Mouse (Mus musculus): Measurements from ENCODE around the gene Lrr1. TPM values are rescaled to one million over a fixed set of nuclear protein-coding genes. Genes with fewer than 3 reads are reported as not detected.
A peak's percentile ranks its signal among the peaks of the same experiment; 100 is the strongest.

Gene Lrr1
- polyA plus RNA-seq, 1 experiment from 2014 or later, result 5.5 TPM

DNA sequence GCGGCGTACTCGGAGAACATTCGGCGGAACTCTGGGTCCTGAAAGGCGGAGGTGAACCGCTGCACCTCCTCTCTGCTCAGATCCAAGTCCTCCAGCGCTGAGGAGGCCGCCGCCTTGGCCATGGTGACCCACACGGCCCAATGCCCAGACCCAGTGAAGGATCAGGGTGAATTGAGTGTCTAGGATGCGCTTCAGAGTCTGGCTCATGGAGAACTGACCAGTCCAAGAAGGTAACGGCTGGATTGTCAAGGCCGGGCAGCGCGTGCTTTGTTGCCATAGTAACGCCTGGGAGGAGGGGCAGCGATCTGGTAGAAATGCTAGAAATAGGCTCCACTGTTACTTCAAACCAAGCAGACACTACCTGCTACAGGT lies 29.5 kb downstream of the Lrr1 start, which contains the start of gene Dnaaf2:
TSS of gene Dnaaf2 (minus strand) at position 266 of the 372 bp plus-strand sequence.
- peak within 1 kb of the TSS; percentile 96 for H3K4me3 ChIP-seq (ENCODE audit: low read depth, low read length)
- TF ChIP-seq CTCF (IDR thresholded peaks at IDR 0.05; ENCODE audit: low read depth), result no peak
- H3K4me1 ChIP-seq (replicated peaks; ENCODE audit: control insufficient read depth, insufficient read depth, low read length), result no peaks in the 10 kb centered on the region; the same call in 1 of the 2 replicates
- H3K9ac ChIP-seq (ENCODE audit: low read depth, low read length), result peak within 1 kb of the TSS; percentile 83
- H3K36me3 ChIP-seq (ENCODE audit: control insufficient read depth, insufficient read depth), result peaks cover 15% of the 10 kb centered on the region; the same call in 1 of the 2 replicates
- H3K9me3 ChIP-seq (ENCODE audit: control insufficient read depth), result no peaks in the 10 kb centered on the region
- H3K4me2 ChIP-seq (replicated peaks; ENCODE audit: low read depth), result peak within 1 kb of the TSS; percentile 93
- H3K27me3 ChIP-seq (replicated peaks; ENCODE audit: control insufficient read depth, insufficient read depth, low read length), result no peaks in the 10 kb centered on the region
- peak; percentile 31; the same call in 1 of the 2 replicates for ATAC-seq
- WGBS, result 1% methylated on average over 18 of the region's 18 CpGs
- H3K27ac ChIP-seq (ENCODE audit: low read depth, low read length), result peak within 1 kb of the TSS; percentile 89

DNA sequence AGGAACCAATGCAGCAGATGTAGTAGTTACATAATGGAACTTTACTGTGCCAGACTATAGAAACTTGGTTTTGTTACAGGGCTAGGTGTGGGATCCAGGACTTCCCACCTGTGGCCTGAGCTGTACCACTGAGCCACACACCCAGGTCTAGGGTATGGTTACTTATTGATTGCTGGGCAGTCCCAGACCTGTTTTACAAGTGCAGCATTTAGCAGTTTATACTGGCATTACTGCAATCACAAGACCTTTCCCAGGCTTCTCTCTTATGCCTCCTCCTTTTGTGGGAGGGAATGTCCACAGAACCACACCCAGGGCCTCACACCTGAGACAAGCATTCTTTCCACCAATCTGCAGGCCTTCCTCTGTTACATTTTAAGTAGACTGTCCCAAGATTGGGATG lies 30.4 kb downstream of the Lrr1 start:
- Histone ChIP-seq H3K4me1 (replicated peaks; ENCODE audit: control insufficient read depth, insufficient read depth, low read length) (no peaks in the 10 kb centered on the region; the same call in 1 of the 2 replicates), H3K36me3 (ENCODE audit: control insufficient read depth, insufficient read depth) (peaks cover 15% of the 10 kb centered on the region; the same call in 1 of the 2 replicates), H3K9me3 (ENCODE audit: control insufficient read depth) (no peaks in the 10 kb centered on the region), H3K4me3 (ENCODE audit: low read depth, low read length) (0 out of 2 replicates have a peak overlapping the region, but pooled peaks have one; percentile 96), H3K27me3 (replicated peaks; ENCODE audit: control insufficient read depth, insufficient read depth, low read length) (no peaks in the 10 kb centered on the region), H3K9ac (ENCODE audit: low read depth, low read length) (no peak overlapping the region), H3K27ac (ENCODE audit: low read depth, low read length) (no peak overlapping the region), H3K4me2 (replicated peaks; ENCODE audit: low read depth) (peak overlapping the region; percentile 93; the same call in 1 of the 2 replicates)
- ATAC-seq, result peak; percentile 61
- no peak for TF ChIP-seq CTCF (IDR thresholded peaks at IDR 0.05; ENCODE audit: low read depth)

DNA sequence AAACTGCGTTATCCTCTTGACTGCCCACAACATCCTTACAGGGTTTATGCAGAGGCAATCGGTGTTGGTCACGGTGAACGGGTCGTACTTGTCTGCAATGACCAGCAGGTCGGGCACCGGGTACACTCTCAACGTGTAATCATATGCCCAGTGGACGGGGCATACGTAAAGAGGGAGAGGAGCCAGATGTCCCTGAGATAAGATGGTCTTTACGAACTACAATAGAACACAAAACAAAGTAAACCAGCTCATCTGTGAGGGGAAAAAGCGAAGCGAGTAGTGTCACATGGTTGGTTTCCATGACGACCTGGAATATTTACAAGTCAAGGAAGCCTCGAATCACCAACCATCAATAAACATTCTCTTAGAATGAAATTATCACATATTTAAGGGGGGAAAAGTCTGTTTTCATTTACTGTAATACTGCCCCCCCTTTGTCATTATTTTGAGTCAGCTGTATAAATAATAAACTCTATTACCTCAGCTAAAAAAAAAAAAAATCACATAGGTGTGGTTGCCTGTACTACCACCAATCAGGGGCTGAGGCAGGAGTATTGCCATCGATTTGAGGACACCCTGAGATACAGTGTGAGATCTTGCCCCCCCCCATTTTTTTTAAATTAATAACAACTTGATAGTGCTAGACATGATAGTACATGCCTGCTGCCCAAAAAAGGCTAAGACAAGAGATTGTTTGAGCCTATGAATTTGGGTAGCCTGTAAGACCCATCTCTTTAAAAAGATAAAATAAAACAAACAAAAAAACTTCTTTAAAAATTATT lies 35.6 kb downstream of the Lrr1 start, which contains the start of gene Gm49384:
TSS of gene Gm49384 (minus strand) at position 216 of the 782 bp plus-strand sequence.
- Histone ChIP-seq H3K27ac (ENCODE audit: low read depth, low read length) (no peak within 1 kb of the TSS), H3K27me3 (replicated peaks; ENCODE audit: control insufficient read depth, insufficient read depth, low read length) (no peaks in the 10 kb centered on the region), H3K4me2 (replicated peaks; ENCODE audit: low read depth) (no peak within 1 kb of the TSS), H3K9me3 (ENCODE audit: control insufficient read depth) (no peaks in the 10 kb centered on the region), H3K9ac (ENCODE audit: low read depth, low read length) (no peak within 1 kb of the TSS), H3K4me3 (ENCODE audit: low read depth, low read length) (no peak within 1 kb of the TSS), H3K4me1 (replicated peaks; ENCODE audit: control insufficient read depth, insufficient read depth, low read length) (no peaks in the 10 kb centered on the region), H3K36me3 (ENCODE audit: control insufficient read depth, insufficient read depth) (peaks cover 20% of the 10 kb centered on the region; the same call in 1 of the 2 replicates)
- no peak for ATAC-seq
- TF ChIP-seq CTCF (IDR thresholded peaks at IDR 0.05; ENCODE audit: low read depth), result no peak
- WGBS, result 73% methylated on average over 16 of the region's 16 CpGs

DNA sequence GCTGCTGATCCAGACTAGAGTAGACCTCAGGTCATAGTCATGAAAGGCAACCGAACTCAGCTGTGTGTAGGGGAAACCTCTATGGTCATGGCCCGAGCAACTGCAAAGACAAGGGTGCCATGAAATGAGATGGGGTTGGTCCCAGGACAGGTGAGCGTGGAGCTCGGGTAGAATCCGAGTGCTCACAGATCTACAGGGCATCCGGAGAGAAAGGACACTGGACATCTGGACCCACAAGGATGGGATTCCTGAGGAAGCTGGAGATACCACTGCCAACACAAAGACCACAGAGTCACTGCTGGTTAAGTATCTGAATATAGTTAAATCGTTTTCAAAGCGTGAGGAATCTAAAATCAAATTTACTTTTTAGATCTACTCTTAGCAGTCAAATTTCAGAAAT lies 38.8 kb downstream of the Lrr1 start:
- H3K27me3 ChIP-seq (replicated peaks; ENCODE audit: control insufficient read depth, insufficient read depth, low read length), result no peaks in the 10 kb centered on the region
- H3K9ac ChIP-seq (ENCODE audit: low read depth, low read length), result no peak overlapping the region
- no peak for TF ChIP-seq CTCF (IDR thresholded peaks at IDR 0.05; ENCODE audit: low read depth)
- no peaks in the 10 kb centered on the region for H3K9me3 ChIP-seq (ENCODE audit: control insufficient read depth)
- H3K4me2 ChIP-seq (replicated peaks; ENCODE audit: low read depth), result no peak overlapping the region
- no peaks in the 10 kb centered on the region for H3K4me1 ChIP-seq (replicated peaks; ENCODE audit: control insufficient read depth, insufficient read depth, low read length)
- no peak overlapping the region for H3K4me3 ChIP-seq (ENCODE audit: low read depth, low read length)
- WGBS, result 95% methylated on average over 8 of the region's 8 CpGs
- ATAC-seq, result no peak
- H3K27ac ChIP-seq (ENCODE audit: low read depth, low read length), result no peak overlapping the region
- peaks cover 6% of the 10 kb centered on the region; the same call in 1 of the 2 replicates for H3K36me3 ChIP-seq (ENCODE audit: control insufficient read depth, insufficient read depth)

DNA sequence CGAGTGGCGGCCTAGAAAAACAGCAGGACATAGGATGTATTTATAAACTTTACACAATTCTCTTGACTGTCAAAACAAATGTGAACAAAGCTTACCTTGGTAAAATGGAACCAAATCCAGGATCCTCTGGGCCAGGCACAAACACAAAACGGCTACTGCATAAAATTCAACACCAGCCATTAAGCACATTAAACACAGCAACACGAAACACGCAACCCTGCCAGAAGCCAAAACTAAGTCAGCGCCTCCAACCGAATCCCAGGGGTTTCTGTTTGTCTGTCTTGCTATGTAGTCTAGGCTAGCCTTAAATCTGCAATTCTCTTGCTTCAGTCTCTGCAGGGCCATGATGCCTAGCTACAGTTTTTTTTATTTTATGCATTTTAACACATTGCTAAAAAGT lies 39.3 kb downstream of the Lrr1 start:
- H3K9ac ChIP-seq (ENCODE audit: low read depth, low read length), result no peak overlapping the region
- TF ChIP-seq CTCF (IDR thresholded peaks at IDR 0.05; ENCODE audit: low read depth), result no peak
- peaks cover 5% of the 10 kb centered on the region; the same call in 1 of the 2 replicates for H3K36me3 ChIP-seq (ENCODE audit: control insufficient read depth, insufficient read depth)
- no peak for ATAC-seq
- H3K4me2 ChIP-seq (replicated peaks; ENCODE audit: low read depth), result no peak overlapping the region
- H3K4me3 ChIP-seq (ENCODE audit: low read depth, low read length), result no peak overlapping the region
- 94% methylated on average over 7 of the region's 7 CpGs for WGBS
- H3K9me3 ChIP-seq (ENCODE audit: control insufficient read depth), result no peaks in the 10 kb centered on the region
- H3K27me3 ChIP-seq (replicated peaks; ENCODE audit: control insufficient read depth, insufficient read depth, low read length), result no peaks in the 10 kb centered on the region
- no peak overlapping the region for H3K27ac ChIP-seq (ENCODE audit: low read depth, low read length)
- no peaks in the 10 kb centered on the region for H3K4me1 ChIP-seq (replicated peaks; ENCODE audit: control insufficient read depth, insufficient read depth, low read length)

DNA sequence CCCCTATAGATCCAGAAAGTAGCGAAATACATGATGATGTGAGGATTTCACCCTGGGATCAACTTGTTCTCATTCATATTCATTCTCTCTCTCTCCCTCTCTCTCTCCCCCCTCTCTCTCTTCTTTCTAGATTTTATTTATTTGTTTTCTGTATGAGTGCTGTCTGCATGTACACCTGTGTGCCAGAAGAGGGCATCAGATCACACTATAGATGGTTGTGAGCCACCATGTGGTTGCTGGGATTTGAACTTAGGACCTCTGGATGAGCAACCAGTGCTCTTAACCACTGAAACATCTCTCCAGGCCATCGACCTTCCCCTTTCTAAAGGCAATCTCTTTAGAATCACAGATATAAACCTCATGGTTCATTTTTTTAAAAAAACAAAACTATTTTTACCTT lies 39.9 kb downstream of the Lrr1 start:
- no peak for ATAC-seq
- no peak overlapping the region for H3K4me3 ChIP-seq (ENCODE audit: low read depth, low read length)
- 91% methylated on average over 2 of the region's 2 CpGs for WGBS
- H3K4me1 ChIP-seq (replicated peaks; ENCODE audit: control insufficient read depth, insufficient read depth, low read length), result no peaks in the 10 kb centered on the region
- H3K36me3 ChIP-seq (ENCODE audit: control insufficient read depth, insufficient read depth), result peaks cover 5% of the 10 kb centered on the region; the same call in 1 of the 2 replicates
- no peak overlapping the region for H3K27ac ChIP-seq (ENCODE audit: low read depth, low read length)
- TF ChIP-seq CTCF (IDR thresholded peaks at IDR 0.05; ENCODE audit: low read depth), result peak; percentile 49
- H3K4me2 ChIP-seq (replicated peaks; ENCODE audit: low read depth), result no peak overlapping the region
- no peak overlapping the region for H3K9ac ChIP-seq (ENCODE audit: low read depth, low read length)
- no peaks in the 10 kb centered on the region for H3K9me3 ChIP-seq (ENCODE audit: control insufficient read depth)
- H3K27me3 ChIP-seq (replicated peaks; ENCODE audit: control insufficient read depth, insufficient read depth, low read length), result no peaks in the 10 kb centered on the region
